Mouse (Mus musculus) stomach, embryonic 16.5 days (tissue): Measurements from ENCODE around the gene Etl4. TPM values are rescaled to one million over a fixed set of nuclear protein-coding genes. Genes with fewer than 3 reads are reported as not detected.

Source experiments
- ATAC-seq: fragments of 200-750 bp; cut with Nextera tagmentation; 2 replicates; pipeline ENCODE4 v1.8.0; 2017; ENCODE audit warnings: moderate number of reproducible peaks, moderate TSS enrichment; ENCODE audit not compliant: insufficient read depth, low FRiP score
- H3K27ac ChIP-seq: fragments of 300-500 bp; sonication (generic); 2 replicates; pipeline ENCODE4 v1.5.1; 2014; ENCODE audit warnings: low read length
- H3K27me3 ChIP-seq: fragments of 300-500 bp; sonication (generic); 2 replicates; pipeline ENCODE4 v1.6.1; 2014; ENCODE audit warnings: low read length, control low read depth, mixed read lengths; ENCODE audit not compliant: control insufficient read depth, insufficient read depth
- H3K36me3 ChIP-seq: fragments of 300-500 bp; sonication (generic); 2 replicates; pipeline ENCODE4 v1.6.1; 2014; ENCODE audit warnings: low read length; ENCODE audit not compliant: control insufficient read depth, insufficient read depth
- H3K4me1 ChIP-seq: fragments of 300-500 bp; sonication (generic); 2 replicates; pipeline ENCODE4 v1.6.1; 2014; ENCODE audit warnings: low read length, control low read depth, mixed read lengths; ENCODE audit not compliant: control insufficient read depth, insufficient read depth
- H3K4me2 ChIP-seq: fragments of 300-500 bp; sonication (generic); 2 replicates; pipeline ENCODE4 v1.6.1; 2014; ENCODE audit warnings: low read depth, low read length, mixed read lengths
- H3K4me3 ChIP-seq: fragments of 300-500 bp; sonication (generic); replicated peaks from 2 replicates; pipeline ENCODE4 v1.5.1; 2014; ENCODE audit warnings: mild to moderate bottlenecking, low read length
- H3K9ac ChIP-seq: fragments of 300-500 bp; sonication (generic); 2 replicates; pipeline ENCODE4 v1.6.1; 2014; ENCODE audit warnings: low read length
- H3K9me3 ChIP-seq: fragments of 300-500 bp; sonication (generic); replicated peaks from 2 replicates; pipeline ENCODE4 v1.6.1; 2016; ENCODE audit warnings: low read length, control low read depth; ENCODE audit not compliant: control insufficient read depth
- WGBS: fragments of 180-500 bp; shearing (Covaris S2); extraction: QIAGEN DNeasy Blood & Tissue Kit; methylation state at CpG from one replicate; pipeline ENCODE4 v1.1.7; 2014; 5-methylcytosine and 5-hydroxymethylcytosine counted together
- polyA plus RNA-seq: library from polyadenylated mRNA; unstranded; fragments of >200 nt; fragmentation: Nextera tagmentation; extraction: Ambion mirVana; gene quantifications from 2 replicates; pipeline ENCODE4 v1.2.1, GENCODE M21; 2015

The Etl4 gene
- polyA plus RNA-seq, 1 experiment from 2014 or later: 37.3 TPM

DNA sequence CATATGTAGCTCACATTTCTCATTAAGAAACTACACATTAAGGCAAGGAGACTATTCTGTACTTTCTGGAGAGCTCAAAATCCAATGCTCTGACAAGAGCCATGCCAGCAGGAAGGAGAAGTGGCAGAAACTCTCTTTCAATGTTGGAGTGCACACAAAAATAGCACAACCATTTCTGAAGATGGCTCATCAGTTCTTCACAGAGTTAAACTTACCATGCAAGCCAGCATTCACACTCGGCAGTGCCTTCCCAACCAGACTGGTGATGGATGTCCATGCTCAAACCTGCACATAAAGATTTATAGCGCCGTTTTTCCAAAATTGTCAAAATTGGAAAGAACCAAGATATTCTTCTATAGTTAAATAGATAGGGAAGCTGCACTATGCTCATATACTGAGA lies 392.9 kb downstream of the Etl4 start:
- Histone ChIP-seq H3K36me3 (no peaks in the 10 kb centered on the region), H3K4me3 (no peak overlapping the region), H3K9me3 (no peaks in the 10 kb centered on the region), H3K27ac (no peak overlapping the region), H3K27me3 (no peaks in the 10 kb centered on the region), H3K9ac (no peak overlapping the region), H3K4me2 (no peak overlapping the region), H3K4me1 (no peaks in the 10 kb centered on the region)
- ATAC-seq: no peak
- WGBS: 91% methylated on average over 3 of the region's 3 CpGs

DNA sequence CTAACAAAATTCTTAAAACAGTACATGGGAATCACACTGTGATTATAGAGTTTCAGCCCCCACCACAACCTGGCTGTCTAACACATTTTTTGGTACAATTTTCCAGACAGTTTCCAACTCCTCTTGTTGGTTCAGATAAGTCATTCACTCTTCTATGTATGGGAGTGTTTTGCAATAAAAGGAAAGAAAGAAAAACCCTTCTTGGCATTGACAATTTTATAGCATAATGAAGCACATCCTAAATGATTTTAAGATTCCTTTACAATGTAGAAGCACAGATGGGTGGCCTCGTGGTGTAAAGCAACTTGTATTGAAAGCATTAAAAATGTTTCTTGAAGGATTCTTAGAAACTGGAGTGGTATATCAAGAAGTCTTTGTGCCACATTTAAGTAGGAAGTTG lies 415.4 kb downstream of the Etl4 start:
- H3K36me3 ChIP-seq: no peaks in the 10 kb centered on the region
- H3K9ac ChIP-seq: no peak overlapping the region
- no peaks in the 10 kb centered on the region for H3K9me3 ChIP-seq
- no peak overlapping the region for H3K4me2 ChIP-seq
- H3K4me1 ChIP-seq: no peaks in the 10 kb centered on the region
- 62% methylated on average over 1 of the region's 1 CpGs for WGBS
- H3K27me3 ChIP-seq: no peaks in the 10 kb centered on the region
- no peak for ATAC-seq
- no peak overlapping the region for H3K27ac ChIP-seq
- no peak overlapping the region for H3K4me3 ChIP-seq

DNA sequence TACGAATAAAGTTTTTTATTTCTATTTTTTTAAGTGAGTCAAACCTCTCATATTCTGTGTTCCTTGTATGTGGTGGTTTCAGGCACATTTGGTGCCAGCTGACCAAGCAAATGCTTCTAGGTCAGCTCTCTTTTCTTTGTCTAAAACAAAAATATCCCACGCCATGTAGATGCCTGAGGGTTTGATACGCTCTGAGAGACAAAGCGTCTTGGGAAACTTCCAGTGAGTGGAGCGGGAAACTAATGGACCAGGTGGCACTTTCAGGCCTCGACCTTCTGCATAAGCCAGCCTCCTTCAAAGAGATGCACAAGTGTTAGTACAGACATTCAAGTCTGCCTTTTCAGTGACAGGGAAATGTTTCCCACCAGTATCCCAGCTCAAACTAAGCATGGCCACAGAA lies 426.6 kb downstream of the Etl4 start:
- H3K4me3 ChIP-seq: no peak overlapping the region
- no peak overlapping the region for H3K9ac ChIP-seq
- 83% methylated on average over 6 of the region's 6 CpGs for WGBS
- no peak overlapping the region for H3K27ac ChIP-seq
- no peak for ATAC-seq
- H3K36me3 ChIP-seq: no peaks in the 10 kb centered on the region
- no peaks in the 10 kb centered on the region for H3K9me3 ChIP-seq
- no peak overlapping the region for H3K4me2 ChIP-seq
- no peaks in the 10 kb centered on the region for H3K27me3 ChIP-seq
- H3K4me1 ChIP-seq: peaks cover 6% of the 10 kb centered on the region

DNA sequence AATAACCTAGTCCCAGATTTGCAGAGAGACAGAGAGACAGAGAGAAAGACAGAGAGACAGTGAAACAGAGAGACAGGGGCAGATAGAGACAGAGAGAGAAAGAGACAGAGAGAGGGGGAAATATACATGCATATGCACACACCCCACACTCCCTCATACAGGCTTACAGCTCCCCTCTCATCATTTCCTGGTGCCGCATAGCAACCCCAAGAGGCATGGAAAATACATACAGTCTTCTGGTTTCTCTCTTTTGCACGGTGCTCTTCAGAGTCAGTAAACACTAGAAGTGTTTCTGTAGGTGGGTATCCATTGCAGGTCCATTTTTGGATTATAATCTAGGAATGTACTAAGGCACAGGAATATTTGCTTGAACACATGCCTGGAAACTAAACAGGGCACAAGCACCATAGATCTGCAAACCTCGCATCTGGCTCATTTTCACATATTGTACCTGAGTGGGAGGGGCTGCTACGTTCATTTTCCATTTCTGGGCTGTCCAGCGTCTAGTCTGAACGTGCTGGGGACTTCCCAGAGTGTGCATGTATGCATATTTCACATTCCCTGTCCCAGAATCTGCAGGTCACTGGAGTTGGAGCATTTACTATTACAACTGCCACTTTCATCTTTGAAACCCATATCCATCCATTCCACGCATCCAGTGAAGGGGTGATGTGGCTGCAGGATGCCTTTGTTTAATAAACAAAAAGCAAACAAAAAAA lies 429.6 kb downstream of the Etl4 start:
- ATAC-seq: no peak
- peak overlapping the region; percentile 37 for H3K4me3 ChIP-seq
- peaks cover 6% of the 10 kb centered on the region for H3K4me1 ChIP-seq
- no peaks in the 10 kb centered on the region for H3K36me3 ChIP-seq
- no peaks in the 10 kb centered on the region for H3K9me3 ChIP-seq
- H3K4me2 ChIP-seq: peak overlapping the region; percentile 60
- H3K27ac ChIP-seq: no peak overlapping the region
- H3K27me3 ChIP-seq: no peaks in the 10 kb centered on the region
- 50% methylated on average over 7 of the region's 7 CpGs for WGBS
- H3K9ac ChIP-seq: no peak overlapping the region

DNA sequence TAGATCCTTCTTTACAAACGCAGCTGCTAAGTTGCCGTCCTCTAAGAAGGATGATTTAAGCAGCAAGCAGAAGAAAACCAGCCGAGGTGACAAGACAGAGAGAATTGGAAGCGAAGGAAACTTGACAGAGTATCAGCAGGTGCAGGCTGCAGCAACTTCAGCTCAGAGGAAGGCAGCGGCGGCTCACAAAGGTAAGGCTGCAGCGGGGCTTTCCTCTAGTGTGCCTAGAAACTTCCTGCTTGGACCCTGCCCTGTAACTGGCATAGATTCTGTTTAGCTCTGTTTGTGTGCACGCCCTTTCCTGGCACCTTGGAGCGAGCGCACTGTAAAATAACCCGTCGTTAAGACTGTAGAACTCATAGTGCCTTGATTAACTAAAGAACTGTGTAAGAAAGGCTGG lies 430.3 kb downstream of the Etl4 start:
- Histone ChIP-seq H3K27me3 (no peaks in the 10 kb centered on the region), H3K4me1 (peaks cover 6% of the 10 kb centered on the region), H3K36me3 (no peaks in the 10 kb centered on the region), H3K4me3 (peak overlapping the region; percentile 37), H3K27ac (no peak overlapping the region; the same call in 1 of the 2 replicates), H3K9me3 (no peaks in the 10 kb centered on the region), H3K9ac (peak overlapping the region; percentile 61), H3K4me2 (peak overlapping the region; percentile 60)
- peak; percentile 71; the same call in 1 of the 2 replicates for ATAC-seq
- 13% methylated on average over 12 of the region's 12 CpGs for WGBS

DNA sequence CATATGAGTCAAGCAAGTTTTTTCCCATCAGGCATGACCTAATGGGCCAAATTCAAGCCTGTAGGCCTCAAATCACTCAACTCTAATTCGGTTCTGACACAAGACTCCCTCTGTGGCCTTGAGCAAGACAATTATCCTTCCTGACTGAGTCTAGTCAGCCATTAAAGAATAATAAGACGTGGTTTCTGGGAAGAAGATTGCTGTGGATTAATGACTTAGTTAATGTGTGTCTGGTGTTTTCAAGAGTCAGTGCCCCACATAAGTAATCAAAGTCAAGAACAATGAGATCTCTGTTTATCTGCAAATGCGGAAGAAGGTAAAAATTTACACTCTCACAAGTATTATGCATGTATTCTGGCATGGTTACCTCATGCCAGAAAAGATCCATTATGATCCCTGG lies 437.3 kb downstream of the Etl4 start:
- H3K4me2 ChIP-seq: no peak overlapping the region
- no peak overlapping the region for H3K9ac ChIP-seq
- no peaks in the 10 kb centered on the region for H3K4me1 ChIP-seq
- no peaks in the 10 kb centered on the region for H3K36me3 ChIP-seq
- no peaks in the 10 kb centered on the region for H3K9me3 ChIP-seq
- H3K27me3 ChIP-seq: no peaks in the 10 kb centered on the region
- no peak overlapping the region for H3K4me3 ChIP-seq
- ATAC-seq: no peak
- WGBS: 48% methylated on average over 3 of the region's 3 CpGs
- no peak overlapping the region for H3K27ac ChIP-seq

DNA sequence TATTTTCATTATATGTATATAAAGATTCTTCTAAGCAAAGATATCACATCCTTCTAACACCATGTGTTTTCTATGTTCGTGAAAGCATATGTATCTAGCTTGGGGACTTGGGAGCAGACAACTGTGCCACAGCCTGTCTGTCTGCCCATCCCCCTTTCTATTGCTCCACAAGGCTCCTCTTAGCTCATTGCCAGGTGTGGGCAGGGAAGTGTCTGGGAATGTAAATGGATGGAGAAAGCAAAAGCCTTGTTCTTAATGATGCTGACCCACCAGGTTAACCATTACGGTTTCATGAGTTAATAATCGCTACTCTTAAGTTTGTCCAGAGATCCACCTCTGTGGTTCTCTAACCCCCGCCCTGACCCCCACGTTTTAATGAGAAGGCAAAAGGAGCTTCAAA lies 439.7 kb downstream of the Etl4 start:
- WGBS: 62% methylated on average over 5 of the region's 5 CpGs
- H3K4me2 ChIP-seq: no peak overlapping the region
- H3K27me3 ChIP-seq: no peaks in the 10 kb centered on the region
- H3K4me3 ChIP-seq: no peak overlapping the region
- ATAC-seq: no peak
- no peak overlapping the region for H3K9ac ChIP-seq
- H3K9me3 ChIP-seq: no peaks in the 10 kb centered on the region
- no peak overlapping the region for H3K27ac ChIP-seq
- H3K4me1 ChIP-seq: no peaks in the 10 kb centered on the region
- no peaks in the 10 kb centered on the region for H3K36me3 ChIP-seq

- H3K4me3 ChIP-seq: no peak overlapping the region
- no peak overlapping the region for H3K27ac ChIP-seq
Observed at GRCm38 (mm10) chr2:20352796-20353195, 443.2 kb downstream of the Etl4 start.

DNA sequence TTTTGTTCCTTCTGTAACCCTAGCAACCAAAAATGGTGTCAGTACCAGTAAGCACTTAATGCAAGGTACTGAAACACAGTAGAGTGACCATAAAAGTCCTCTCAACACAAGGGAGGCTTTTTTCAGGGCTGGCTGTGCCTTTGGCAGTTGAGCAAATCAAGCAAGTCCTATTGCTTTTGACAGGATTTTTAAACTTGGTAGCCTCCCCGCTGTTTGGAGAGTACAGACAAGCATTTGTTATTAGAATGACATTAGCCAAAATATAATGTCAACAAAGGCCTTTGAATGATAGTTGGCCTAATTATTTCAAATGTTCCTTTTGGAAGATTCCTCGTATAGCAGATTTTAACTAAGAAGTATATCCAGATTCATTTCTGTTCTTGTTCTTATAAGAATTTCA lies 467.4 kb downstream of the Etl4 start:
- H3K4me1 ChIP-seq: no peaks in the 10 kb centered on the region
- no peak overlapping the region for H3K4me3 ChIP-seq
- H3K36me3 ChIP-seq: no peaks in the 10 kb centered on the region
- ATAC-seq: no peak
- 43% methylated on average over 2 of the region's 2 CpGs for WGBS
- no peak overlapping the region for H3K4me2 ChIP-seq
- H3K9ac ChIP-seq: no peak overlapping the region
- no peak overlapping the region for H3K27ac ChIP-seq
- H3K9me3 ChIP-seq: no peaks in the 10 kb centered on the region
- H3K27me3 ChIP-seq: no peaks in the 10 kb centered on the region

More at GRCm38 (mm10) chr2:20352796-20353195, 443.2 kb downstream of the Etl4 start:
- H3K4me1 ChIP-seq: no peaks in the 10 kb centered on the region
- H3K27me3 ChIP-seq: no peaks in the 10 kb centered on the region
- H3K9me3 ChIP-seq: no peaks in the 10 kb centered on the region
- no peak overlapping the region for H3K9ac ChIP-seq
- ATAC-seq: no peak
- H3K36me3 ChIP-seq: no peaks in the 10 kb centered on the region
- H3K4me2 ChIP-seq: no peak overlapping the region
